25 mouse cellular contexts compared by ENCODE assay signal in genomic region chr4:133461362-133461761, GRCm38 (mm10). TPM values are rescaled to one million over a fixed set of nuclear protein-coding genes. Genes with fewer than 3 reads are reported as not detected.
"Had no signal": no experiment of that assay in that cellular context is flagged by ENCODE, and none has a peak within 500 bp of the region (broad histone marks: within the 10 kb centered on the region; RNA-seq: fewer than 3 reads in every experiment).

No protein-coding gene starts in this region.

- H3K27me3 ChIP-seq: liver, embryonic 13.5 days; midbrain, embryonic 13.5 days; neural tube, embryonic 13.5 days had no signal

- ATAC-seq: hindbrain, embryonic 16.5 days; inflammation-experienced regulatory T-cells, adult 6 months; midbrain, embryonic 13.5 days; midbrain, embryonic 16.5 days had no signal

- DNase-seq: kidney, adult 2 months; kidney, postnatal 25 days; layer of hippocampus, adult 9-11 months; liver, embryonic 13.5 days; lung, embryonic 14.5 days; thymus, adult 2 months; thymus, postnatal 14 days; thymus, postnatal 4 days had no signal

- H3K4me2 ChIP-seq: liver, embryonic 13.5 days; lung, embryonic 14.5 days; midbrain, embryonic 13.5 days; neural tube, embryonic 13.5 days had no signal

- H3K9ac ChIP-seq: liver, embryonic 13.5 days; lung, embryonic 14.5 days; midbrain, embryonic 13.5 days; neural tube, embryonic 13.5 days had no signal

- H3K9me3 ChIP-seq: liver, embryonic 13.5 days; midbrain, embryonic 10.5 days; midbrain, embryonic 13.5 days; neural tube, embryonic 13.5 days had no signal

- H3K4me1 ChIP-seq: midbrain, embryonic 13.5 days; neural tube, embryonic 13.5 days had no signal

- H3K36me3 ChIP-seq: liver, embryonic 13.5 days; midbrain, embryonic 10.5 days; midbrain, embryonic 13.5 days; neural tube, embryonic 13.5 days had no signal

- H3K27ac ChIP-seq: kidney, postnatal 0 days; layer of hippocampus, adult 2 months; liver, embryonic 13.5 days; midbrain, embryonic 10.5 days; midbrain, embryonic 13.5 days; neural tube, embryonic 13.5 days had no signal

- H3K4me3 ChIP-seq: layer of hippocampus, adult 2 months; liver, embryonic 13.5 days; midbrain, embryonic 10.5 days; midbrain, embryonic 13.5 days; myocyte; neural tube, embryonic 13.5 days had no signal

RNA-seq across cellular contexts. Expression of gene Tent5b, which starts 18.6 kb away (rescaled TPM):
- total RNA-seq: layer of hippocampus, adult 2 months; layer of hippocampus, postnatal 25 days; left cerebral cortex, postnatal 10 days; left cerebral cortex, postnatal 36 days; megakaryocyte progenitor cell, adult 5-6 weeks; monocyte, adult 5-6 weeks had no signal
- polyA plus RNA-seq: inflammation-experienced regulatory T-cells, adult 6 months; liver, embryonic 13.5 days had no signal

RNA-seq across cellular contexts. Expression of gene Trnp1, which starts 37.0 kb away (rescaled TPM):
- total RNA-seq: liver, adult 2 months; megakaryocyte progenitor cell, adult 5-6 weeks; monocyte, adult 5-6 weeks; neutrophil, adult 5-6 weeks had no signal
- polyA plus RNA-seq: inflammation-experienced regulatory T-cells, adult 6 months; liver, embryonic 16.5 days had no signal

RNA-seq across cellular contexts. Expression of gene Kdf1, which starts 57.4 kb away (rescaled TPM):
- total RNA-seq: layer of hippocampus, postnatal 25 days; left cerebral cortex, postnatal 36 days; megakaryocyte progenitor cell, adult 5-6 weeks; monocyte, adult 5-6 weeks; neutrophil, adult 5-6 weeks had no signal
